Mouse (Mus musculus): ENCODE data around the gene Ube2d2b. TPM values are rescaled to one million over a fixed set of nuclear protein-coding genes. Genes with fewer than 3 reads are reported as not detected.
A peak's percentile ranks its signal among the peaks of the same experiment; 100 is the strongest.

Gene Ube2d2b
- polyA plus RNA-seq, 1 experiment from 2014 or later, result 0.16 TPM

GRCm38 (mm10) chr5:107863971-107864370 lies 34.1 kb downstream of the Ube2d2b start:
- 94% methylated on average over 3 of the region's 3 CpGs for WGBS
- H3K27me3 ChIP-seq, result no peaks in the 10 kb centered on the region
- H3K4me2 ChIP-seq, result no peak overlapping the region
- H3K4me3 ChIP-seq, result no peak overlapping the region
- no peaks in the 10 kb centered on the region for H3K9me3 ChIP-seq
- peaks cover 11% of the 10 kb centered on the region for H3K4me1 ChIP-seq (replicated peaks)
- no peaks in the 10 kb centered on the region for H3K36me3 ChIP-seq
- H3K9ac ChIP-seq, result no peak overlapping the region
- no peak overlapping the region for H3K27ac ChIP-seq
- no peak for ATAC-seq (ENCODE audit: low FRiP score)

GRCm38 (mm10) chr5:107866127-107867126 lies 36.5 kb downstream of the Ube2d2b start:
- H3K9me3 ChIP-seq, result no peaks in the 10 kb centered on the region
- H3K4me1 ChIP-seq (replicated peaks), result peaks cover 11% of the 10 kb centered on the region
- H3K36me3 ChIP-seq, result no peaks in the 10 kb centered on the region
- WGBS, result 72% methylated on average over 2 of the region's 2 CpGs
- no peaks in the 10 kb centered on the region for H3K27me3 ChIP-seq
- H3K4me2 ChIP-seq, result no peak overlapping the region
- no peak overlapping the region for H3K4me3 ChIP-seq
- H3K9ac ChIP-seq, result no peak overlapping the region
- no peak overlapping the region for H3K27ac ChIP-seq
- no peak for ATAC-seq (ENCODE audit: low FRiP score)

GRCm38 (mm10) chr5:107867970-107868904 lies 38.3 kb downstream of the Ube2d2b start:
- Histone ChIP-seq H3K4me3 (peak overlapping the region; percentile 85), H3K4me1 (replicated peaks) (peaks cover 11% of the 10 kb centered on the region), H3K9ac (peak overlapping the region; percentile 88), H3K27me3 (no peaks in the 10 kb centered on the region), H3K27ac (peak overlapping the region; percentile 96), H3K4me2 (peak overlapping the region; percentile 66), H3K9me3 (no peaks in the 10 kb centered on the region), H3K36me3 (no peaks in the 10 kb centered on the region)
- peak; percentile 81 for ATAC-seq (ENCODE audit: low FRiP score)
- 1% methylated on average over 66 of the region's 82 CpGs for WGBS

GRCm38 (mm10) chr5:107868905-107869424 lies 39.1 kb downstream of the Ube2d2b start:
- Histone ChIP-seq H3K4me1 (replicated peaks) (peaks cover 11% of the 10 kb centered on the region), H3K4me2 (peak overlapping the region; percentile 66), H3K27me3 (no peaks in the 10 kb centered on the region), H3K36me3 (no peaks in the 10 kb centered on the region), H3K9ac (peak overlapping the region; percentile 88), H3K27ac (peak overlapping the region; percentile 96), H3K9me3 (no peaks in the 10 kb centered on the region), H3K4me3 (peak overlapping the region; percentile 85)
- ATAC-seq (ENCODE audit: low FRiP score), result peak; percentile 98
- WGBS, result under 1% methylated on average over 58 of the region's 58 CpGs

GRCm38 (mm10) chr5:107869701-107870100 lies 39.8 kb downstream of the Ube2d2b start:
- Histone ChIP-seq H3K9me3 (no peaks in the 10 kb centered on the region), H3K4me1 (replicated peaks) (peaks cover 11% of the 10 kb centered on the region), H3K27me3 (no peaks in the 10 kb centered on the region), H3K9ac (no peak overlapping the region), H3K27ac (no peak overlapping the region), H3K36me3 (no peaks in the 10 kb centered on the region), H3K4me2 (no peak overlapping the region), H3K4me3 (no peak overlapping the region)
- 44% methylated on average over 2 of the region's 2 CpGs for WGBS
- no peak for ATAC-seq (ENCODE audit: low FRiP score)

- ATAC-seq (ENCODE audit: low FRiP score), result no peak
- H3K36me3 ChIP-seq, result no peaks in the 10 kb centered on the region
- no peaks in the 10 kb centered on the region for H3K27me3 ChIP-seq
- H3K4me1 ChIP-seq (replicated peaks), result no peaks in the 10 kb centered on the region
- no peaks in the 10 kb centered on the region for H3K9me3 ChIP-seq
- H3K4me2 ChIP-seq, result no peak overlapping the region
- no peak overlapping the region for H3K27ac ChIP-seq
- 88% methylated on average over 6 of the region's 6 CpGs for WGBS
- no peak overlapping the region for H3K9ac ChIP-seq
- H3K4me3 ChIP-seq, result no peak overlapping the region
These were observed 43.4 kb downstream of the Ube2d2b start for GRCm38 (mm10) chr5:107873330-107873729.

- 72% methylated on average over 7 of the region's 7 CpGs for WGBS
- Histone ChIP-seq H3K4me2 (no peak overlapping the region), H3K27me3 (no peaks in the 10 kb centered on the region), H3K9me3 (no peaks in the 10 kb centered on the region), H3K27ac (no peak overlapping the region), H3K4me3 (no peak overlapping the region), H3K9ac (no peak overlapping the region), H3K4me1 (replicated peaks) (no peaks in the 10 kb centered on the region), H3K36me3 (no peaks in the 10 kb centered on the region)
- no peak for ATAC-seq (ENCODE audit: low FRiP score)
These were observed 44.0 kb downstream of the Ube2d2b start for GRCm38 (mm10) chr5:107873886-107874302.

- Histone ChIP-seq H3K4me3 (no peak within 1 kb of the TSS), H3K27ac (no peak within 1 kb of the TSS), H3K27me3 (no peaks in the 10 kb centered on the region), H3K36me3 (no peaks in the 10 kb centered on the region), H3K4me2 (no peak within 1 kb of the TSS), H3K4me1 (replicated peaks) (no peaks in the 10 kb centered on the region), H3K9me3 (no peaks in the 10 kb centered on the region), H3K9ac (no peak within 1 kb of the TSS)
- ATAC-seq (ENCODE audit: low FRiP score), result no peak
- 53% methylated on average over 4 of the region's 4 CpGs for WGBS
These were observed 44.8 kb downstream of the Ube2d2b start, which contains the start of gene Evi5 for GRCm38 (mm10) chr5:107874561-107875260. Evi5 (minus strand) TSS chr5:107875107.

GRCm38 (mm10) chr5:107875261-107875611 lies 45.3 kb downstream of the Ube2d2b start:
- no peaks in the 10 kb centered on the region for H3K4me1 ChIP-seq (replicated peaks)
- H3K27ac ChIP-seq, result no peak overlapping the region
- no peaks in the 10 kb centered on the region for H3K9me3 ChIP-seq
- no peaks in the 10 kb centered on the region for H3K27me3 ChIP-seq
- no peak overlapping the region for H3K9ac ChIP-seq
- H3K36me3 ChIP-seq, result no peaks in the 10 kb centered on the region
- no peak overlapping the region for H3K4me2 ChIP-seq
- ATAC-seq (ENCODE audit: low FRiP score), result no peak
- no peak overlapping the region for H3K4me3 ChIP-seq

GRCm38 (mm10) chr5:107877053-107877452 lies 47.2 kb downstream of the Ube2d2b start:
- no peak overlapping the region for H3K27ac ChIP-seq
- no peaks in the 10 kb centered on the region for H3K9me3 ChIP-seq
- ATAC-seq (ENCODE audit: low FRiP score), result no peak
- no peaks in the 10 kb centered on the region for H3K36me3 ChIP-seq
- no peak overlapping the region for H3K4me2 ChIP-seq
- H3K9ac ChIP-seq, result no peak overlapping the region
- no peaks in the 10 kb centered on the region for H3K27me3 ChIP-seq
- no peak overlapping the region for H3K4me3 ChIP-seq
- H3K4me1 ChIP-seq (replicated peaks), result no peaks in the 10 kb centered on the region
- WGBS, result 76% methylated on average over 1 of the region's 1 CpGs

GRCm38 (mm10) chr5:107880710-107881109 lies 50.8 kb downstream of the Ube2d2b start:
- Histone ChIP-seq H3K9ac (no peak overlapping the region), H3K9me3 (no peaks in the 10 kb centered on the region), H3K27ac (no peak overlapping the region), H3K36me3 (no peaks in the 10 kb centered on the region), H3K4me2 (no peak overlapping the region), H3K27me3 (no peaks in the 10 kb centered on the region), H3K4me3 (no peak overlapping the region), H3K4me1 (replicated peaks) (no peaks in the 10 kb centered on the region)
- ATAC-seq (ENCODE audit: low FRiP score), result no peak
- 87% methylated on average over 5 of the region's 5 CpGs for WGBS

Measured in hindbrain, embryonic 13.5 days (tissue).